Mouse (Mus musculus): ENCODE measurements at regions not wholly inside any gene's neighbourhood (a gene's known extent, or its start where the extent isn't known, plus 50 kb on each side); places are given as distances from the start of the nearest gene placed in this dataset.
"Not testable (repeated sequence)": the region's sequence is repeated elsewhere in the genome, so short reads cannot be mapped to it uniquely, and the experiment has no call there.

DNA sequence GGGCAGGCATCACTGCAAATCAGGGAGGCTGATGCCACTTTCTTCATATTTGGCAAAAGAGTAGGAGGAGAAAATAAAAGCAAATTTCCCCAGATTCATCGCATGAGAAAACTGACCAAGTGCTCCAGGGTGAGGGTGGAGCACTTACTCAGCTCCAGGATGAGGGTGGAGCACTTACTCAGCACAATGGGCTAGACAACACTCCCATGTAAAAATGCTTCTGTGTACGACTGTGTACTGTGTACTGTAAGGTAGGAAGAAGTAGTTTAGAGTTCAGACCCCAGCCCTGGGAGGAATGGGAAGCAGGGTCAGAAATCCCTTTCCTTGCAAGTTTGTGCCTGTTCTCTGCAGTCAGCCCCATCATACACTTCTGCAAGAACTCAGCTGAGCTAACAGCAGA is 245.3 kb upstream of the Ell2 start:
- Histone ChIP-seq H3K9me3 (ENCODE audit: control insufficient read depth, insufficient read depth, low read depth, low read length) (no peaks in the 10 kb centered on the region), H3K4me3 (ENCODE audit: insufficient read depth in 1 of 2, low read depth in 1 of 2, low read length in 2 of 2, poor library complexity in 1 of 2, severe bottlenecking in 1 of 2) (no peak overlapping the region), H3K4me1 (ENCODE audit: control insufficient read depth in 2 of 2, insufficient read depth in 2 of 2, low read length in 2 of 2, poor library complexity in 1 of 2) (peaks cover 0 to 18% of the 10 kb centered on the region in 2 experiments; a peak in 2 of 4 replicates), H3K36me3 (ENCODE audit: control insufficient read depth, insufficient read depth, low read length, poor library complexity, severe bottlenecking) (no peaks in the 10 kb centered on the region), H3K27ac (ENCODE audit: insufficient read depth, low read depth, low read length, poor library complexity, severe bottlenecking) (no peak overlapping the region), H3K9ac (ENCODE audit: insufficient read depth, low read depth, low read length, poor library complexity, severe bottlenecking) (no peak overlapping the region)
- in situ Hi-C loops (cut with MboI; ENCODE audit: low sequenced_read_pairs in 2 of 2, unreplicated experiment in 2 of 2): no loop called here
- TF ChIP-seq HCFC1 (IDR thresholded peaks at IDR 0.05; ENCODE audit: borderline replicate concordance, insufficient read depth, low read length) (no peak), ZC3H11A (IDR thresholded peaks at IDR 0.05; ENCODE audit: borderline replicate concordance, low read depth, low read length) (no peak), ZNF384 (IDR thresholded peaks at IDR 0.05; ENCODE audit: low read depth, low read length) (no peak), CHD2 (IDR thresholded peaks at IDR 0.05; ENCODE audit: low read depth, low read length) (no peak), MAFK (IDR thresholded peaks at IDR 0.05; ENCODE audit: insufficient read depth, low read depth, low read length) (no peak)
- DNase-seq (ENCODE audit: low read depth, low spot score): no peak

DNA sequence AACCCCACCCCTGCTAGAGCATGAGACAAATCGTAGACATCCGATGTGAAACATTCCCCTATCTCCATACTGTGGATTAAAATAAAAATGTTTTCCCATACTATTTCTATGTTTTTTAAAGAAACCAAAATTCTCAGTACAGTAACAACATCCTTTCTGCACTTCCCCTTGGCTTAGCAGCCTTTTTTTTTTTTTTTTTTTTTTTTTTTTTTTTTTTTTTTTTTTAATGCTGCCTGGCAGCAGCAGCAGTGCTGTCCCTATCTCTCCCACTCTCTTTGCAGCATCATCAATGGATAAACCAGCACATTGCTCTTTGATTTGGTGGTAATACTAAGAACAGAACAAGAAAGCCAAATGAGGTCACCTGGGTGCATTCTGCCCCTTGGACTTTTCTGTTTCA is 239.3 kb upstream of the Ell2 start:
- H3K27ac ChIP-seq (ENCODE audit: insufficient read depth, low read depth, low read length, poor library complexity, severe bottlenecking): no peak overlapping the region
- H3K4me3 ChIP-seq (ENCODE audit: insufficient read depth in 1 of 2, low read depth in 1 of 2, low read length in 2 of 2, poor library complexity in 1 of 2, severe bottlenecking in 1 of 2): no peak overlapping the region
- TF ChIP-seq HCFC1 (IDR thresholded peaks at IDR 0.05; ENCODE audit: borderline replicate concordance, insufficient read depth, low read length) (no peak), CHD2 (IDR thresholded peaks at IDR 0.05; ENCODE audit: low read depth, low read length) (no peak), MAFK (IDR thresholded peaks at IDR 0.05; ENCODE audit: insufficient read depth, low read depth, low read length) (no peak), ZNF384 (IDR thresholded peaks at IDR 0.05; ENCODE audit: low read depth, low read length) (no peak)
- peaks cover 0 to 3% of the 10 kb centered on the region in 2 experiments; a peak in 1 of 4 replicates for H3K4me1 ChIP-seq (ENCODE audit: control insufficient read depth in 2 of 2, insufficient read depth in 2 of 2, low read length in 2 of 2, poor library complexity in 1 of 2)
- DNase-seq (ENCODE audit: low read depth, low spot score): no peak
- H3K9ac ChIP-seq (ENCODE audit: insufficient read depth, low read depth, low read length, poor library complexity, severe bottlenecking): no peak overlapping the region
- H3K9me3 ChIP-seq (ENCODE audit: control insufficient read depth, insufficient read depth, low read depth, low read length): no peaks in the 10 kb centered on the region
- no peaks in the 10 kb centered on the region for H3K36me3 ChIP-seq (ENCODE audit: control insufficient read depth, insufficient read depth, low read length, poor library complexity, severe bottlenecking)
- in situ Hi-C loops (cut with MboI; ENCODE audit: low sequenced_read_pairs in 2 of 2, unreplicated experiment in 2 of 2): no loop called here

DNA sequence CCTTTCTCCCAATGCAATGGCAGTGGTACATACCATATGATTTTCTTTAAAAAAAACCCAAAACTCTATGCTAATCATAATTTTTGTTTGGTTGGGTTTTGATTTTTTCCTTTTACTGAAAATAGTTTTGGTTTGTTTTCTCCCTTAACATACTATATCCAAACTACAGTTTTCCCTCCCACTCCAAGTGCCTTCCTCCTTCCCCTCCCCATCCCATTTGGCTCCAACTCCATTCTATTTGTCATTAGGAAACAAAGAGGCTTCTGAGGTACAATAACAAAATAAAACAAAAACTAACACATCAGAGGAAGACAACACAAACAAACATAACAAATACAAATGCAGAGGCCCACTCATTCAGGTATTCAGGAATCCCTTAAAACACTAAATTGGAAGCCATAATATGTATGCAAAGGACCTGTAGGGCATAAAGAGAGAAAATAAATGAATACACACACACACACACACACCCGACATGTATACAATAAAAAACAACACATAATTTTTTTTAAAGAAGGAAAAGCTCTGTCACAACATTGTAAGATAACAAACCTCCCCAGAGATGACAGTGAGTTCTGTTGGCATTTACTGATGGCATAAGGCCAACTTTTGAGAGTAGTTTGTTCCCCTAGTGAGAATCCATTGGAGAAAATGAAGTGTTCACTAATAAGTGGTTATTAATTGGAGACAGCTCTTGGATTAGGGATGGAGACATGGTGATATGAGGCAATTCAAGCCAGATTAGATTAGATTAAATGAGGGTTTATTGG is 230.5 kb upstream of the Ell2 start:
- in situ Hi-C loops (cut with MboI; ENCODE audit: low sequenced_read_pairs in 2 of 2, unreplicated experiment in 2 of 2): no loop called here

DNA sequence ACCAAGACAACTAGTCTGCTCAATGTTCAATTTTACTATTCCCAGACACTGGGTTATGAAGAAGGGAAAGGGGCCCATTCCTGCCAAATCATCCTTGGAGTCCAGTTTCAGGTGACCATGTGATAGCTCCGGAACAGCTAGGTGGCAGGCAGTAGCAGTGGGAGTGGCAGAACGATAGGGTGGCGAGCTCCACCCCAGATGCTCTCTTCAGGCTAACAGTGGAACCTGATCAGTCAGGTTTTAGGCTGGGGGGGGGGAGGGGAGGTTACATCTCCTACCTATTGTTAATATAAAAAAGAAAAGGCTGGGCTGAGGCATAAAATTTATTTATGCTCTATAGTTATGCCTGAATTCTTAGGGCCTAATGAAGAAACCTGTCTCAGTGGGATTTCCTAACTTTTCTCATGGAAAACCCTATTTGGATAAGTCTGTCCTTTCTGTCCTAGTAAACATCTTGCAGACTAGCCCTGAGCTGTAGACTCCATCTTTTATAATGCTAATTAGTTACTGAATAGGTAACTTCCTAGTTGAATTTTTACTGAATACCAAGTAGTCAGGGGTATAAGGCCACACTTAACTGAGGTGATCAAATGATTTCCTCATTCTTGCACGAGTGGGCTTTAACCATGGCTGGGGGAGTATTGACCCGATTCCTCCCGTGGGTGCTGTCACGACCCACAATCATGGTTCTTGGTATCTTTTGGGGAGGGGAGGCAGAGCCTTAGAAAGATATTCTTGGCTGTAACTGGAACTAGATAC is 223.2 kb upstream of the Ell2 start:
- DNase-seq (ENCODE audit: low read depth, low spot score); H3K9ac ChIP-seq (ENCODE audit: insufficient read depth, low read depth, low read length, poor library complexity, severe bottlenecking); H3K4me1 ChIP-seq (ENCODE audit: control insufficient read depth in 2 of 2, insufficient read depth in 2 of 2, low read length in 2 of 2, poor library complexity in 1 of 2); H3K9me3 ChIP-seq (ENCODE audit: control insufficient read depth, insufficient read depth, low read depth, low read length); in situ Hi-C loops (cut with MboI; ENCODE audit: low sequenced_read_pairs in 2 of 2, unreplicated experiment in 2 of 2); H3K4me3 ChIP-seq (ENCODE audit: insufficient read depth in 1 of 2, low read depth in 1 of 2, low read length in 2 of 2, poor library complexity in 1 of 2, severe bottlenecking in 1 of 2); H3K36me3 ChIP-seq (ENCODE audit: control insufficient read depth, insufficient read depth, low read length, poor library complexity, severe bottlenecking): not testable (repeated sequence)
- H3K27ac ChIP-seq (ENCODE audit: insufficient read depth, low read depth, low read length, poor library complexity, severe bottlenecking): peak overlapping the region; percentile 82

More for the DNA sequence above, 230.5 kb upstream of the Ell2 start:
- Histone ChIP-seq H3K36me3 (ENCODE audit: control insufficient read depth, insufficient read depth, low read length, poor library complexity, severe bottlenecking) (no peaks in the 10 kb centered on the region), H3K4me3 (ENCODE audit: insufficient read depth in 1 of 2, low read depth in 1 of 2, low read length in 2 of 2, poor library complexity in 1 of 2, severe bottlenecking in 1 of 2) (no peak overlapping the region), H3K9ac (ENCODE audit: insufficient read depth, low read depth, low read length, poor library complexity, severe bottlenecking) (no peak overlapping the region), H3K4me1 (ENCODE audit: control insufficient read depth in 2 of 2, insufficient read depth in 2 of 2, low read length in 2 of 2, poor library complexity in 1 of 2) (no peaks in the 10 kb centered on the region), H3K27ac (ENCODE audit: insufficient read depth, low read depth, low read length, poor library complexity, severe bottlenecking) (no peak overlapping the region), H3K9me3 (ENCODE audit: control insufficient read depth, insufficient read depth, low read depth, low read length) (no peaks in the 10 kb centered on the region)
- TF ChIP-seq MAFK (IDR thresholded peaks at IDR 0.05; ENCODE audit: insufficient read depth, low read depth, low read length): no peak
- no peak for TF ChIP-seq ZC3H11A (IDR thresholded peaks at IDR 0.05; ENCODE audit: borderline replicate concordance, low read depth, low read length)
- TF ChIP-seq HCFC1 (IDR thresholded peaks at IDR 0.05; ENCODE audit: borderline replicate concordance, insufficient read depth, low read length): no peak
- TF ChIP-seq ZNF384 (IDR thresholded peaks at IDR 0.05; ENCODE audit: low read depth, low read length): no peak
- TF ChIP-seq CHD2 (IDR thresholded peaks at IDR 0.05; ENCODE audit: low read depth, low read length): no peak
- no peak for DNase-seq (ENCODE audit: low read depth, low spot score)

DNA sequence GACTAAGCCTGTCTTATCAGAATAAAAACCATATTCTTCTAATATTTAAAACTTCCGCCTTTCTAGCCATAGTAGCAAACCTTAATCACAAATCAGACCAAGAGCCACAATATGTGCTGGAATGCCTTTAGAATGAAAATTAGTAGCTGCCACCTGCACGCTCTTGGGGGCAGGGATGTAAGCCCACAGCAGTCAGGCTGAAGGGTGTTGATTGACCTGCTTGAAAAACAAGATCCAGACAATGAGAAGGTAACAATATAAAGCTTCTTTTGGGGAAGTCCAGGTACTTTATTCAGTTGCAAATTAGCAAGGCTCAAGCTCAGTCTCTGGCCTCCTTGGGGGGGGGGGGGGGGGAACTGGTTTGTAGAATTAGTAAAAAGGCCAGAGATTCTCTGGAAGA is 222.3 kb upstream of the Ell2 start:
- DNase-seq (ENCODE audit: low read depth, low spot score); H3K4me3 ChIP-seq (ENCODE audit: insufficient read depth in 1 of 2, low read depth in 1 of 2, low read length in 2 of 2, poor library complexity in 1 of 2, severe bottlenecking in 1 of 2); H3K9ac ChIP-seq (ENCODE audit: insufficient read depth, low read depth, low read length, poor library complexity, severe bottlenecking); H3K9me3 ChIP-seq (ENCODE audit: control insufficient read depth, insufficient read depth, low read depth, low read length); H3K36me3 ChIP-seq (ENCODE audit: control insufficient read depth, insufficient read depth, low read length, poor library complexity, severe bottlenecking); in situ Hi-C loops (cut with MboI; ENCODE audit: low sequenced_read_pairs in 2 of 2, unreplicated experiment in 2 of 2); H3K4me1 ChIP-seq (ENCODE audit: control insufficient read depth in 2 of 2, insufficient read depth in 2 of 2, low read length in 2 of 2, poor library complexity in 1 of 2): not testable (repeated sequence)
- peak overlapping the region; percentile 82; the same call in 1 of the 2 replicates for H3K27ac ChIP-seq (ENCODE audit: insufficient read depth, low read depth, low read length, poor library complexity, severe bottlenecking)
